Mouse (Mus musculus): ENCODE measurements around the gene Zfp335. TPM values are rescaled to one million over a fixed set of nuclear protein-coding genes. Genes with fewer than 3 reads are reported as not detected.

Zfp335 gene
- total and polyA plus RNA-seq, 2 experiments, result 2.4 to 18.9 TPM

GRCm38 (mm10) chr2:164891056-164891834 is 20.3 kb downstream of the Zfp335 start:
- Histone ChIP-seq H3K36me3 (ENCODE audit: control insufficient read depth, insufficient read depth, low read length) (peaks cover 22% of the 10 kb centered on the region), H3K27ac (replicated peaks; ENCODE audit: insufficient read depth, low read depth, low read length) (0 out of 2 replicates have a peak overlapping the region, but pooled peaks have one; percentile 21), H3K9ac (ENCODE audit: low read depth, low read length) (no peak overlapping the region), H3K4me1 (ENCODE audit: control insufficient read depth, insufficient read depth, low read length) (peaks cover 2% of the 10 kb centered on the region; the same call in 1 of the 2 replicates), H3K4me3 (ENCODE audit: insufficient read depth, low read depth, low read length) (no peak overlapping the region), H3K79me2 (ENCODE audit: control insufficient read depth, insufficient read depth, low read length) (no peaks in the 10 kb centered on the region), H3K27me3 (ENCODE audit: control insufficient read depth, insufficient read depth, low read length) (no peaks in the 10 kb centered on the region)
- no peak for DNase-seq (ENCODE audit: extremely low read depth, low read depth, low spot score)
- TF ChIP-seq POLR2A (IDR thresholded peaks at IDR 0.05; ENCODE audit: extremely low read depth, insufficient read depth, low read length) (no peak), CTCF (IDR thresholded peaks at IDR 0.05; ENCODE audit: low read depth, low read length) (no peak)
- WGBS, result 77% methylated on average over 13 of the region's 13 CpGs

DNA sequence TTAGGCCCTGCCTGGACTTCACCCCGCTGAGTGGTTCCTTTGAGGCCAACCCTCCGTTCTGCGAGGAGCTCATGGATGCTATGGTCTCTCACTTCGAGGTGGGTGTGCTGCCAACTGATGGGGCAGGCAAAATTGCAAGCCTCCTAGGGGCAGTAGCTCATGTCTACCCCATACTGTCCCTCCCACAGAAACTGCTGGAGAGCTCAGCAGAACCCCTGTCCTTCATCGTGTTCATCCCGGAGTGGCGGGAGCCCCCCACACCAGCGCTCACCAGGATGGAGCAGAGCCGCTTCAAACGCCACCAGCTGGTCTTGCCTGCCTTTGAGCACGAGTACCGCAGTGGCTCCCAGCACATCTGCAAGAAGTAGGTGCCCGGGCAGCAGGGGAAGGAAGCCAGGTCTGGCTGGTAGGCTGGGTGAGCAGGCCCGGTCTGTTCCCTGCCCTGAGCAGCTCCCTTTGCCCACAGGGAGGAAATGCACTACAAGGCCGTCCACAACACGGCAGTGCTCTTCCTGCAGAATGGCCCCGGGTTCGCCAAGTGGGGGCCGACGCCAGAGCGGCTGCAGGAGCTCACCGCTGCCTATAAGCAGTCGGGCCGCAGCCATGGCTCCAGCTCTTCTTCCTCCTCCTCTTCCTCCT is 21.0 kb downstream of the Zfp335 start:
- peaks cover 19% of the 10 kb centered on the region for H3K36me3 ChIP-seq (ENCODE audit: control insufficient read depth, insufficient read depth, low read length)

DNA sequence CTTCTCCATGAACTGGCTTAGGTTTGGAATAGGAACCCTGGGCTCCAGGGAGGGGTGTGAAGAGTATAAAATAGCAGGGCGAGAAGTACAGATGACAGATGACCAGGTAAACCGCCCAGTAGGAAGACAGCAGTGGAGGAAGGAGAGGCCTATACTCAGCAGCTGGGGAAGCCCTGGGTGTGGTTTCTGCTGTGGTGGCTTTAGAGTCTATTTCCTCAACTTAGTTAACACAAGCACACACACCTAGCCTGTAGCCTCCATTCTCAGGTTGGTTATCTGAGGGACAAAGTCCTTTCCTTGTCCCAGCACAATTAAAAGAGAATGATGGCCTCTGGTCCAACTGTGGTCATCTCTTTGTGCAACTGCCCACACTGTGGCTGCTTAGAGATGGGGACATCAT is 21.6 kb downstream of the Zfp335 start:
- 94% methylated on average over 2 of the region's 2 CpGs for WGBS
- no peak for TF ChIP-seq CTCF (IDR thresholded peaks at IDR 0.05; ENCODE audit: low read depth, low read length)
- no peak for TF ChIP-seq POLR2A (IDR thresholded peaks at IDR 0.05; ENCODE audit: extremely low read depth, insufficient read depth, low read length)
- H3K27ac ChIP-seq (replicated peaks; ENCODE audit: insufficient read depth, low read depth, low read length), result no peak overlapping the region

More for the DNA sequence above, 21.0 kb downstream of the Zfp335 start:
- TF ChIP-seq POLR2A (IDR thresholded peaks at IDR 0.05; ENCODE audit: extremely low read depth, insufficient read depth, low read length) (no peak), CTCF (IDR thresholded peaks at IDR 0.05; ENCODE audit: low read depth, low read length) (no peak)
- no peak overlapping the region for H3K4me3 ChIP-seq (ENCODE audit: insufficient read depth, low read depth, low read length)
- no peak overlapping the region for H3K9ac ChIP-seq (ENCODE audit: low read depth, low read length)
- WGBS, result 91% methylated on average over 24 of the region's 24 CpGs
- H3K27me3 ChIP-seq (ENCODE audit: control insufficient read depth, insufficient read depth, low read length), result no peaks in the 10 kb centered on the region
- no peak overlapping the region for H3K27ac ChIP-seq (replicated peaks; ENCODE audit: insufficient read depth, low read depth, low read length)
- DNase-seq (ENCODE audit: extremely low read depth, low read depth, low spot score), result no peak
- no peaks in the 10 kb centered on the region for H3K79me2 ChIP-seq (ENCODE audit: control insufficient read depth, insufficient read depth, low read length)
- peaks cover 2% of the 10 kb centered on the region; the same call in 1 of the 2 replicates for H3K4me1 ChIP-seq (ENCODE audit: control insufficient read depth, insufficient read depth, low read length)

GRCm38 (mm10) chr2:164888996-164889395 is 22.6 kb downstream of the Zfp335 start:
- H3K27ac ChIP-seq (replicated peaks; ENCODE audit: insufficient read depth, low read depth, low read length), result no peak overlapping the region
- peaks cover 20% of the 10 kb centered on the region for H3K36me3 ChIP-seq (ENCODE audit: control insufficient read depth, insufficient read depth, low read length)
- no peaks in the 10 kb centered on the region for H3K27me3 ChIP-seq (ENCODE audit: control insufficient read depth, insufficient read depth, low read length)
- H3K79me2 ChIP-seq (ENCODE audit: control insufficient read depth, insufficient read depth, low read length), result no peaks in the 10 kb centered on the region
- H3K4me3 ChIP-seq (ENCODE audit: insufficient read depth, low read depth, low read length), result no peak overlapping the region
- H3K4me1 ChIP-seq (ENCODE audit: control insufficient read depth, insufficient read depth, low read length), result peaks cover 2% of the 10 kb centered on the region; the same call in 1 of the 2 replicates
- DNase-seq (ENCODE audit: extremely low read depth, low read depth, low spot score), result no peak
- H3K9ac ChIP-seq (ENCODE audit: low read depth, low read length), result no peak overlapping the region
- TF ChIP-seq POLR2A (IDR thresholded peaks at IDR 0.05; ENCODE audit: extremely low read depth, insufficient read depth, low read length) (no peak), CTCF (IDR thresholded peaks at IDR 0.05; ENCODE audit: low read depth, low read length) (no peak)
- WGBS, result 78% methylated on average over 12 of the region's 12 CpGs

More for the DNA sequence above, 21.6 kb downstream of the Zfp335 start:
- peaks cover 20% of the 10 kb centered on the region for H3K36me3 ChIP-seq (ENCODE audit: control insufficient read depth, insufficient read depth, low read length)
- peaks cover 2% of the 10 kb centered on the region; the same call in 1 of the 2 replicates for H3K4me1 ChIP-seq (ENCODE audit: control insufficient read depth, insufficient read depth, low read length)
- no peaks in the 10 kb centered on the region for H3K79me2 ChIP-seq (ENCODE audit: control insufficient read depth, insufficient read depth, low read length)
- no peak for DNase-seq (ENCODE audit: extremely low read depth, low read depth, low spot score)
- no peaks in the 10 kb centered on the region for H3K27me3 ChIP-seq (ENCODE audit: control insufficient read depth, insufficient read depth, low read length)
- no peak overlapping the region for H3K9ac ChIP-seq (ENCODE audit: low read depth, low read length)
- no peak overlapping the region for H3K4me3 ChIP-seq (ENCODE audit: insufficient read depth, low read depth, low read length)

GRCm38 (mm10) chr2:164886617-164887016 is 24.9 kb downstream of the Zfp335 start:
- Histone ChIP-seq H3K36me3 (ENCODE audit: control insufficient read depth, insufficient read depth, low read length) (peaks cover 12% of the 10 kb centered on the region), H3K79me2 (ENCODE audit: control insufficient read depth, insufficient read depth, low read length) (no peaks in the 10 kb centered on the region), H3K27ac (replicated peaks; ENCODE audit: insufficient read depth, low read depth, low read length) (no peak overlapping the region), H3K27me3 (ENCODE audit: control insufficient read depth, insufficient read depth, low read length) (no peaks in the 10 kb centered on the region), H3K9ac (ENCODE audit: low read depth, low read length) (no peak overlapping the region), H3K4me1 (ENCODE audit: control insufficient read depth, insufficient read depth, low read length) (peaks cover 2% of the 10 kb centered on the region; the same call in 1 of the 2 replicates), H3K4me3 (ENCODE audit: insufficient read depth, low read depth, low read length) (no peak overlapping the region)
- DNase-seq (ENCODE audit: extremely low read depth, low read depth, low spot score), result no peak
- 96% methylated on average over 10 of the region's 10 CpGs for WGBS
- TF ChIP-seq CTCF (IDR thresholded peaks at IDR 0.05; ENCODE audit: low read depth, low read length), result no peak

Measured in liver, adult 2 months (tissue).